Comparison of ENCODE assay signal across 25 mouse cellular contexts in genomic region chr16:31677463-31677862, GRCm38 (mm10). TPM values are rescaled to one million over a fixed set of nuclear protein-coding genes. Genes with fewer than 3 reads are reported as not detected.
A peak's percentile ranks its signal among the peaks of the same experiment; 100 is the strongest.
DNase-seq lines count a peak whose midpoint lies in the region; ATAC-seq and TF ChIP-seq lines count a peak whose summit lies in the region.
"Had no signal": no experiment of that assay in that cellular context is flagged by ENCODE, and none has a peak within 500 bp of the region (broad histone marks: within the 10 kb centered on the region; RNA-seq: fewer than 3 reads in every experiment).

No protein-coding gene starts in this region.

- no peak overlapping the region for H3K27ac ChIP-seq in MEL (ENCODE audit: control insufficient read depth, low read depth, low read length)
- H3K27ac ChIP-seq in embryonic fibroblast, embryonic 13.5 days (ENCODE audit: insufficient read depth, low read length) = peak overlapping the region; percentile 40; the same call in 1 of the 2 replicates
- H3K27ac ChIP-seq: embryonic facial prominence, embryonic 10.5 days; embryonic facial prominence, embryonic 12.5 days; forebrain, embryonic 10.5 days; forebrain, embryonic 12.5 days had no signal

- no peak for TF ChIP-seq POLR2A in MEL (IDR thresholded peaks at IDR 0.05; ENCODE audit: control insufficient read depth in 1 of 2, insufficient read depth in 1 of 2, low read depth in 1 of 2, low read length in 2 of 2, poor library complexity in 1 of 2)
- no peak for TF ChIP-seq POLR2A in embryonic fibroblast, embryonic 13.5 days (IDR thresholded peaks at IDR 0.05; ENCODE audit: low read depth, low read length)

- DNase-seq in 416B (ENCODE audit: low read depth) (peak; percentile 81), MEL (ENCODE audit: low read depth, low spot score) (peak; percentile 73)
- DNase-seq: adrenal gland, adult 2 months; adrenal gland, postnatal 10 days; adrenal gland, postnatal 25 days; B cell, adult 2 months; cerebellum, adult 11-12 months; cerebellum, adult 2 months; cerebellum, adult 9-10 months; cerebellum, postnatal 10 days; cerebellum, postnatal 25 days had no signal

- H3K27me3 ChIP-seq in MEL (ENCODE audit: control insufficient read depth in 1 of 2, insufficient read depth in 2 of 2, low read length in 2 of 2) = no peaks in the 10 kb centered on the region
- H3K27me3 ChIP-seq: CH12.LX; embryonic facial prominence, embryonic 12.5 days; forebrain, embryonic 12.5 days; Patski had no signal

- H3K36me3 ChIP-seq in MEL (ENCODE audit: control insufficient read depth in 1 of 2, insufficient read depth in 2 of 2, low read length in 2 of 2) = peaks cover 2 to 9% of the 10 kb centered on the region in 2 experiments
- H3K36me3 ChIP-seq: embryonic facial prominence, embryonic 12.5 days; forebrain, embryonic 12.5 days had no signal

- ATAC-seq in cerebellum, adult (ENCODE audit: insufficient number of reproducible peaks, low FRiP score, low TSS enrichment) = no peak
- no peak for ATAC-seq in activated CD4-positive, CD25-positive, alpha-beta regulatory T cell, adult 4 months
- ATAC-seq: CD4-positive, CD25-positive, alpha-beta regulatory T cell, adult 4 months; forebrain, embryonic 14.5 days; forebrain, embryonic 16.5 days; Patski had no signal

- H3K4me1 ChIP-seq in MEL (ENCODE audit: control insufficient read depth in 1 of 2, insufficient read depth in 2 of 2, low read length in 2 of 2) = peaks cover 0 to 5% of the 10 kb centered on the region in 2 experiments; a peak in 1 of 4 replicates
- peaks cover 10% of the 10 kb centered on the region for H3K4me1 ChIP-seq in embryonic fibroblast, embryonic 13.5 days (ENCODE audit: control insufficient read depth, insufficient read depth, low read length)
- H3K4me1 ChIP-seq: embryonic facial prominence, embryonic 12.5 days; forebrain, embryonic 12.5 days had no signal

- peaks cover 4% of the 10 kb centered on the region; the same call in 1 of the 2 replicates for H3K79me2 ChIP-seq in MEL (ENCODE audit: control insufficient read depth, insufficient read depth, low read length, poor library complexity)

- H3K9me3 ChIP-seq in MEL (replicated peaks; ENCODE audit: insufficient read depth, low read length) = no peaks in the 10 kb centered on the region
- H3K9me3 ChIP-seq: embryonic facial prominence, embryonic 10.5 days; embryonic facial prominence, embryonic 12.5 days; forebrain, embryonic 10.5 days; forebrain, embryonic 12.5 days; G1E had no signal

- peak; percentile 57 to 82 for TF ChIP-seq EP300 in MEL (IDR thresholded peaks at IDR 0.05; ENCODE audit: low read depth in 1 of 2, low read length in 2 of 2)

- TF ChIP-seq CTCF in MEL (IDR thresholded peaks at IDR 0.05 in 2 of 3, conservative IDR thresholded peaks at IDR 0.05 in 1 of 3; ENCODE audit: control insufficient read depth in 1 of 3, insufficient read depth in 1 of 3, low read depth in 2 of 3, low read length in 3 of 3, poor library complexity in 1 of 3, severe bottlenecking in 1 of 3) = no peak
- no peak for TF ChIP-seq CTCF in embryonic fibroblast, embryonic 13.5 days (IDR thresholded peaks at IDR 0.05; ENCODE audit: borderline replicate concordance, insufficient read depth, low read length)

- H3K4me3 ChIP-seq in MEL (ENCODE audit: control insufficient read depth in 1 of 2, insufficient read depth in 1 of 2, low read depth in 2 of 2, low read length in 2 of 2) = no peak overlapping the region
- no peak overlapping the region for H3K4me3 ChIP-seq in embryonic fibroblast, embryonic 13.5 days (ENCODE audit: insufficient read depth, low read length)
- H3K4me3 ChIP-seq: embryonic facial prominence, embryonic 10.5 days; embryonic facial prominence, embryonic 12.5 days; erythroblast, embryonic 14.5 days; forebrain, embryonic 10.5 days; forebrain, embryonic 12.5 days had no signal

- TF ChIP-seq RAD21 in MEL (IDR thresholded peaks at IDR 0.05; ENCODE audit: low read depth, low read length) = no peak

- H3K9ac ChIP-seq in MEL (ENCODE audit: control insufficient read depth, low read depth, low read length, poor library complexity, severe bottlenecking) = no peak overlapping the region
- H3K9ac ChIP-seq: embryonic facial prominence, embryonic 12.5 days; forebrain, embryonic 12.5 days had no signal

TF ChIP-seq in MEL, 35 proteins besides CTCF, POLR2A, EP300 and RAD21:
- TF ChIP-seq TAL1 (IDR thresholded peaks at IDR 0.05; ENCODE audit: low read length) = peak; percentile 78
- no peak for TF ChIP-seq MXI1 (IDR thresholded peaks at IDR 0.05; ENCODE audit: low read depth, low read length)
- no peak for TF ChIP-seq MAZ (IDR thresholded peaks at IDR 0.05; ENCODE audit: low read depth, low read length)
- no peak for TF ChIP-seq RCOR1 (IDR thresholded peaks at IDR 0.05; ENCODE audit: low read depth, low read length)
- TF ChIP-seq ZNF384 (IDR thresholded peaks at IDR 0.05; ENCODE audit: low read depth, low read length) = 0 out of 2 replicates have a peak, but pooled peaks have one; percentile 40
- TF ChIP-seq HCFC1 (IDR thresholded peaks at IDR 0.05; ENCODE audit: low read depth, low read length) = no peak
- TF ChIP-seq E2F4 (IDR thresholded peaks at IDR 0.05; ENCODE audit: borderline replicate concordance, low read depth, low read length) = no peak
- no peak for TF ChIP-seq MAFK (IDR thresholded peaks at IDR 0.05; ENCODE audit: borderline replicate concordance, low read depth, low read length)
- 0 out of 2 replicates have a peak, but pooled peaks have one; percentile 23 for TF ChIP-seq ETS1 (IDR thresholded peaks at IDR 0.05; ENCODE audit: low read depth, low read length)
- no peak for TF ChIP-seq NRF1 (IDR thresholded peaks at IDR 0.05; ENCODE audit: insufficient read depth, low read depth, low read length, poor library complexity, severe bottlenecking)
- no peak for TF ChIP-seq TBP (IDR thresholded peaks at IDR 0.05; ENCODE audit: low read depth, low read length)
- no peak for TF ChIP-seq UBTF (IDR thresholded peaks at IDR 0.05; ENCODE audit: borderline replicate concordance, insufficient read depth, low read depth, low read length)
- TF ChIP-seq CHD2 (IDR thresholded peaks at IDR 0.05; ENCODE audit: low read length) = no peak
- no peak for TF ChIP-seq CHD1 (IDR thresholded peaks at IDR 0.05; ENCODE audit: low read depth, low read length)
- no peak for TF ChIP-seq SIN3A (IDR thresholded peaks at IDR 0.05; ENCODE audit: low read length)
- no peak for TF ChIP-seq POLR2AphosphoS2 (IDR thresholded peaks at IDR 0.05; ENCODE audit: low read length)
- TF ChIP-seq MEF2A (IDR thresholded peaks at IDR 0.05; ENCODE audit: extremely low read depth, insufficient replicate concordance, low read depth, low read length, poor library complexity, severe bottlenecking) = no peak
- TF ChIP-seq GABPA (IDR thresholded peaks at IDR 0.05; ENCODE audit: low read depth, low read length) = no peak
- no peak for TF ChIP-seq BHLHE40 (IDR thresholded peaks at IDR 0.05; ENCODE audit: borderline replicate concordance, low read depth, low read length)
- no peak for TF ChIP-seq ZC3H11A (IDR thresholded peaks at IDR 0.05; ENCODE audit: low read depth, low read length)
- TF ChIP-seq USF2 (IDR thresholded peaks at IDR 0.05; ENCODE audit: borderline replicate concordance in 1 of 2, insufficient read depth in 1 of 2, low read depth in 1 of 2, low read length in 2 of 2) = no peak
- TF ChIP-seq JUND (IDR thresholded peaks at IDR 0.05; ENCODE audit: low read depth, low read length) = peak; percentile 79
- no peak for TF ChIP-seq KAT2A (conservative IDR thresholded peaks at IDR 0.05; ENCODE audit: low read depth, low read length)
- TF ChIP-seq TCF12 (IDR thresholded peaks at IDR 0.05; ENCODE audit: low read depth, low read length) = 0 out of 2 replicates have a peak, but pooled peaks have one; percentile 28
- no peak for TF ChIP-seq SMC3 (IDR thresholded peaks at IDR 0.05; ENCODE audit: low read depth, low read length)
- TF ChIP-seq USF1 (IDR thresholded peaks at IDR 0.05; ENCODE audit: low read depth, low read length) = no peak
- TF ChIP-seq POLR2AphosphoS5 (IDR thresholded peaks at IDR 0.05; ENCODE audit: borderline replicate concordance, low read depth, low read length) = no peak
- TF ChIP-seq ZMIZ1 (IDR thresholded peaks at IDR 0.05; ENCODE audit: low read depth, low read length) = no peak
- peak; percentile 34; the same call in 1 of the 2 replicates for TF ChIP-seq MYC (IDR thresholded peaks at IDR 0.05; ENCODE audit: low read depth, low read length)
- no peak for TF ChIP-seq MYB (IDR thresholded peaks at IDR 0.05; ENCODE audit: low read depth, low read length)
- no peak for TF ChIP-seq ELF1 (IDR thresholded peaks at IDR 0.05; ENCODE audit: low read depth, low read length)
- no peak for TF ChIP-seq NELFE (IDR thresholded peaks at IDR 0.05; ENCODE audit: low read depth, low read length)
- no peak for TF ChIP-seq ZKSCAN1 (IDR thresholded peaks at IDR 0.05; ENCODE audit: low read depth, low read length)
- TF ChIP-seq MAX (IDR thresholded peaks at IDR 0.05; ENCODE audit: low read length) = no peak
- TF ChIP-seq GATA1 (IDR thresholded peaks at IDR 0.05; ENCODE audit: low read depth, low read length) = peak; percentile 76
TF ChIP-seq in MEL: peak in this region for 7.

RNA-seq across cellular contexts. Expression of gene Dlg1, which starts 14.2 kb away (rescaled TPM):
- 24.9 and 25.7 TPM in 2 replicates for total RNA-seq in MEL (2012; rRNA removed)
- 10 to 100 TPM; 33.9 to 74.6 TPM for polyA plus RNA-seq in MEL (2012; ENCODE audit: insufficient read depth in 1 of 2, insufficient read length in 2 of 2, low read depth in 1 of 2, low replicate concordance in 2 of 2, missing spikeins in 1 of 2)
- 127 and 144 TPM in 2 replicates for polyA plus RNA-seq in embryonic fibroblast, embryonic 13.5 days (2011; ENCODE audit: insufficient read length, low read depth, missing spikeins)
- 10 to 100 TPM; 20.6 to 29.1 TPM for polyA plus RNA-seq in activated CD4-positive, CD25-positive, alpha-beta regulatory T cell, adult 4 months (2017; shearing (Covaris generic))
